Mouse (Mus musculus) kidney, embryonic 14.5 days (tissue): ENCODE data around the gene Iffo2. TPM values are rescaled to one million over a fixed set of nuclear protein-coding genes. Genes with fewer than 3 reads are reported as not detected.

Source experiments
- ATAC-seq: fragments of 200-750 bp; cut with Nextera tagmentation; 2 replicates; pipeline ENCODE4 v1.8.0; 2017; ENCODE audit warnings: moderate number of reproducible peaks, mild to moderate bottlenecking, moderate TSS enrichment, moderate library complexity; ENCODE audit not compliant: low FRiP score, low TSS enrichment
- H3K27ac ChIP-seq: fragments of 300-500 bp; sonication (generic); 2 replicates; pipeline ENCODE4 v1.5.1; 2014; ENCODE audit warnings: low read depth, mild to moderate bottlenecking, low read length, moderate library complexity, mixed read lengths
- H3K27me3 ChIP-seq: fragments of 300-500 bp; sonication (generic); 2 replicates; pipeline ENCODE4 v1.6.1; 2014; ENCODE audit warnings: mild to moderate bottlenecking, low read length; ENCODE audit not compliant: control insufficient read depth, insufficient read depth
- H3K36me3 ChIP-seq: fragments of 300-500 bp; sonication (generic); 2 replicates; pipeline ENCODE4 v1.6.1; 2014; ENCODE audit warnings: low read length, mixed read lengths; ENCODE audit not compliant: control insufficient read depth, insufficient read depth
- H3K4me1 ChIP-seq: fragments of 300-500 bp; sonication (generic); 2 replicates; pipeline ENCODE4 v1.6.1; 2014; ENCODE audit warnings: low read length, mixed read lengths; ENCODE audit not compliant: control insufficient read depth, insufficient read depth
- H3K4me2 ChIP-seq: fragments of 300-500 bp; sonication (generic); replicated peaks from 2 replicates; pipeline ENCODE4 v1.6.1; 2014; ENCODE audit warnings: low read depth, mild to moderate bottlenecking, low read length
- H3K4me3 ChIP-seq: fragments of 300-500 bp; sonication (generic); 2 replicates; pipeline ENCODE4 v1.5.1; 2014; ENCODE audit warnings: mild to moderate bottlenecking, low read length
- H3K9ac ChIP-seq: fragments of 300-500 bp; sonication (generic); 2 replicates; pipeline ENCODE4 v1.6.1; 2014; ENCODE audit warnings: low read depth, mild to moderate bottlenecking, low read length, moderate library complexity
- H3K9me3 ChIP-seq: fragments of 300-500 bp; sonication (generic); 2 replicates; pipeline ENCODE4 v1.6.1; 2016; ENCODE audit warnings: low read length; ENCODE audit not compliant: control insufficient read depth
- WGBS: fragments of 180-500 bp; shearing (Covaris S2); extraction: QIAGEN DNeasy Blood & Tissue Kit; methylation state at CpG from one replicate; pipeline ENCODE4 v1.1.7; 2014; 5-methylcytosine and 5-hydroxymethylcytosine counted together
- polyA plus RNA-seq: library from polyadenylated mRNA; unstranded; fragments of >200 nt; fragmentation: Nextera tagmentation; extraction: Ambion mirVana; gene quantifications from 2 replicates; pipeline ENCODE4 v1.2.1, GENCODE M21; 2014

The Iffo2 gene
- polyA plus RNA-seq, 1 experiment from 2014 or later = 7.1 TPM

GRCm38 (mm10) chr4:139630171-139630570, 99.8 kb downstream of the Iffo2 start:
- no peaks in the 10 kb centered on the region for H3K27me3 ChIP-seq
- ATAC-seq = no peak
- WGBS = 70% methylated on average over 10 of the region's 10 CpGs

GRCm38 (mm10) chr4:139631141-139631540, 100.8 kb downstream of the Iffo2 start:
- H3K4me2 ChIP-seq = no peak overlapping the region
- no peak overlapping the region for H3K9ac ChIP-seq
- 62% methylated on average over 5 of the region's 5 CpGs for WGBS
- no peak overlapping the region for H3K27ac ChIP-seq
- H3K4me1 ChIP-seq = peaks cover 2% of the 10 kb centered on the region; the same call in 1 of the 2 replicates
- ATAC-seq = no peak
- H3K4me3 ChIP-seq = no peak overlapping the region
- no peaks in the 10 kb centered on the region for H3K9me3 ChIP-seq
- no peaks in the 10 kb centered on the region for H3K27me3 ChIP-seq
- peaks cover 4% of the 10 kb centered on the region; the same call in 1 of the 2 replicates for H3K36me3 ChIP-seq

More at GRCm38 (mm10) chr4:139630171-139630570, 99.8 kb downstream of the Iffo2 start:
- Histone ChIP-seq H3K9me3 (no peaks in the 10 kb centered on the region), H3K4me3 (no peak overlapping the region), H3K36me3 (no peaks in the 10 kb centered on the region; the same call in 1 of the 2 replicates), H3K4me1 (peaks cover 2% of the 10 kb centered on the region; the same call in 1 of the 2 replicates), H3K27ac (no peak overlapping the region), H3K9ac (no peak overlapping the region), H3K4me2 (no peak overlapping the region)

DNA sequence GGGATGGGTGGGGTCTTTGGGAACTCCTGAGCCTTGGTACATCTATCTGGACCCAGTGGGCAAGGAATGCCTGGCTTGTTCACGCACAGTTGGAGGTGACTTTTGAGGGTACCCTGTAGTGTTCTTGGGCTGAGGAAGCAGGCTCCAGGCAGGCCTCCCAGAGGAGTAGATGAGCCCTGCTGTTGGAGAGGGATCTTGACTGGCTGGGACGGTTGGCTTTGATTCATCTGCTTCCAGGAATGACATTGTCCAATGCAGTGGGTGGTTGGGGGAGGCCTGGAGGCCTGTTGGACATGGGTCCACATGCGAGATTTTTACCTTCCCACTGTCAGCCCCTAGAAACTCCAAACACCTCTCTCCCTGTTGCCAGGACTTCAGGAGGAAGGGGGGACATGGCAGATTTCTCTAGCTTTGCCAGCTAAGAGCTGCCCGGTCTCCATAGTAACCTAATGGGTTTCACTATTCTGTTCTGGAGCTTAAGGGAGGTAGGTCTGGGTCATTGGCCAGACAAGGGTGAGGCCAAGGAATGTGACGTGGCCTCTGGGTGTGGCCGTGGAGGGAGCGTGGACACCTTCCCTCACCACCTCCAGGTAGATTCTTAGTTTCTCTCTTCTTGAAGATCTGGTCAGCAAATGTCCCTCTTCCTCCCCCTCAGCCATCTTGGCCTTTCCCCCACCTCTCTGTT, 101.4 kb downstream of the Iffo2 start:
- Histone ChIP-seq H3K36me3 (peaks cover 4% of the 10 kb centered on the region; the same call in 1 of the 2 replicates), H3K9me3 (no peaks in the 10 kb centered on the region), H3K27me3 (no peaks in the 10 kb centered on the region), H3K4me2 (no peak overlapping the region), H3K4me1 (peaks cover 2% of the 10 kb centered on the region; the same call in 1 of the 2 replicates), H3K4me3 (no peak overlapping the region), H3K27ac (no peak overlapping the region), H3K9ac (no peak overlapping the region)
- no peak for ATAC-seq
- 93% methylated on average over 7 of the region's 7 CpGs for WGBS

DNA sequence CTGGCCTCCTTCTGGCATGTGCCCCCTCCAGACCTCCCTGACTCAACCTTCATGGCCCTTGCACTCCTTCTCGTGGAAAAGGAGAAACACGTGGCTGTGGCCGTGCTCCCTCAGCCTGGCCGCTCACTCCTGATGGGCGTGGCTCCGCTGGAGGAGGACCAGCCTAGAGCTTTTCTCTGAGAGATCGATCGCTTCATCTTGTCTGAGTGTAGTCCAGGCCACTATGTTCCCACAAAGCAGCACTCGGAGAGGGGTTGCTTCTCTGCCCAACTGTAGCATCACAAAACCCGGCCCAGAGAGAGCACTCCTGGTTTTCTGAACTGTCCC, 101.9 kb downstream of the Iffo2 start:
- Histone ChIP-seq H3K27me3 (0 out of 2 replicates have a peak, but pooled peaks cover 3% of the 10 kb centered on the region), H3K9me3 (no peaks in the 10 kb centered on the region)
- WGBS = 75% methylated on average over 10 of the region's 10 CpGs

DNA sequence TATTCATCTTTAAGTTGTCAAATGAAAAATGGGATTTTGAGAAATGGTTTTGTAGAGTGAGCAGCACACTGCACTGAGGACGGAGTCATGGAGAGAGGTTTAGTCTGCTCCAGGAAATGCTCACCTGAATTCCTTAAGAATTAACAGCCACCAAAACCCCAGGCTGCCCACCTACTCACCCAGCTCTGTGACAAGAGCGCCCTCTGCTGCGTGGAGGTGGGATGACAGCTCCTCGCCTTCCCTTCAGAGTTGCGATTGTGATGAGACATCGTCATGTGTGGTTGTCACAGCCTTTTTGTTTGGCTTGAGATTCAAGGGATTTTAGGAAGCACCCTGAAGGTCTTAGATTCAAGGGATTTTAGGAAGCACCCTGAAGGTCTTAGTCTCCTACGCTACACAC, 106.0 kb downstream of the Iffo2 start:
- H3K36me3 ChIP-seq = peaks cover 7% of the 10 kb centered on the region; the same call in 1 of the 2 replicates
- H3K9me3 ChIP-seq = no peaks in the 10 kb centered on the region
- no peak overlapping the region for H3K9ac ChIP-seq
- H3K4me1 ChIP-seq = peaks cover 30% of the 10 kb centered on the region
- H3K27ac ChIP-seq = no peak overlapping the region
- WGBS = 31% methylated on average over 7 of the region's 7 CpGs
- no peak for ATAC-seq
- no peak overlapping the region for H3K4me2 ChIP-seq
- H3K27me3 ChIP-seq = peaks cover 3% of the 10 kb centered on the region; the same call in 1 of the 2 replicates
- H3K4me3 ChIP-seq = no peak overlapping the region

More for the DNA sequence above, 101.9 kb downstream of the Iffo2 start:
- Histone ChIP-seq H3K4me3 (no peak overlapping the region), H3K36me3 (peaks cover 7% of the 10 kb centered on the region; the same call in 1 of the 2 replicates), H3K4me2 (no peak overlapping the region), H3K9ac (no peak overlapping the region), H3K27ac (no peak overlapping the region), H3K4me1 (peaks cover 2% of the 10 kb centered on the region; the same call in 1 of the 2 replicates)
- ATAC-seq = no peak

GRCm38 (mm10) chr4:139637847-139638246, 107.5 kb downstream of the Iffo2 start:
- no peak overlapping the region for H3K4me2 ChIP-seq
- no peak overlapping the region for H3K9ac ChIP-seq
- no peak for ATAC-seq
- H3K27ac ChIP-seq = no peak overlapping the region
- H3K36me3 ChIP-seq = peaks cover 7% of the 10 kb centered on the region; the same call in 1 of the 2 replicates
- 91% methylated on average over 9 of the region's 9 CpGs for WGBS
- no peak overlapping the region for H3K4me3 ChIP-seq
- H3K9me3 ChIP-seq = no peaks in the 10 kb centered on the region
- peaks cover 44% of the 10 kb centered on the region for H3K4me1 ChIP-seq
- peaks cover 17% of the 10 kb centered on the region for H3K27me3 ChIP-seq

DNA sequence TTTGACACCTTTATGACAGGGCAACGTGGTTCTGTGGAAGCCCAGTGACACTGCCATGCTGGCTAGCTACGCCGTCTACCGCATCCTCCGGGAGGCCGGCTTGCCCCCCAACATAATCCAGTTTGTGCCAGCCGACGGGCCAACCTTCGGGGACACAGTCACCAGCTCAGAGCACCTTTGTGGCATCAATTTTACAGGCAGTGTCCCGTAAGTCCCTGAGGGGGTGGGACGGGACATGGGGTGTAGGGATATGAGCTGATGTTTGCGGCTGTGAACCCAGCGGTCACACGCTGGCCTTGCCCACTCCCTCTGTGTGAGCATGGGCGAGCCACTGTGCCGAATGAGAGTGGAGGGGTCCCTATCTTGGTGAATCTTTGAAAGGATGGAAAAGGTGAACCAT, 108.0 kb downstream of the Iffo2 start:
- no peak overlapping the region for H3K27ac ChIP-seq
- H3K27me3 ChIP-seq = peaks cover 22% of the 10 kb centered on the region
- H3K4me2 ChIP-seq = no peak overlapping the region
- no peaks in the 10 kb centered on the region for H3K9me3 ChIP-seq
- peaks cover 44% of the 10 kb centered on the region for H3K4me1 ChIP-seq
- H3K36me3 ChIP-seq = peaks cover 7% of the 10 kb centered on the region; the same call in 1 of the 2 replicates
- no peak for ATAC-seq
- H3K9ac ChIP-seq = no peak overlapping the region
- no peak overlapping the region for H3K4me3 ChIP-seq
- WGBS = 76% methylated on average over 16 of the region's 16 CpGs

DNA sequence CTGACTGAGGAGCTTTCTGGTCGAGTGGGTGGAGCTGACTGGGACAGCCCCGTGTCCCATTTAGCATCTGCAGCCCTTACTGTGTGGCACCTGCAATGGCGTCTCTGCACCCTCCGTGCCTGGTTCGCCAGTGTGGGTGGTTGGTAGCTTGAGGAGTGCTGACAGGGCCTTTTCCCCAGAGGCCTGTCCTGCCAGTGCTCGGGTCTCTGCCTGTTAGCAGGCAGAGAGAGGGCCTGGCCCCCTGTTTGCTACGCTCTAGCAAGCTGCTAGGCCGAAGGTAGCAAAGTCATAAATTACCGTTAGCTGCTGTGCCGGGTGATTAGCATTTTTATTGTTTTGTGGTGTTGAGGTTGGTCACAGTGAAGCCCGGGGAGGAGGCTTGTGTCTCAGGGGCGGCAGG, 109.5 kb downstream of the Iffo2 start:
- H3K4me1 ChIP-seq = peaks cover 44% of the 10 kb centered on the region
- ATAC-seq = peak; percentile 48
- H3K27me3 ChIP-seq = peaks cover 25% of the 10 kb centered on the region
- peaks cover 11% of the 10 kb centered on the region; the same call in 1 of the 2 replicates for H3K36me3 ChIP-seq
- H3K4me2 ChIP-seq = 0 out of 2 replicates have a peak overlapping the region, but pooled peaks have one; percentile 10
- H3K9me3 ChIP-seq = no peaks in the 10 kb centered on the region
- H3K9ac ChIP-seq = peak overlapping the region; percentile 34; the same call in 1 of the 2 replicates
- 11% methylated on average over 12 of the region's 12 CpGs for WGBS
- H3K4me3 ChIP-seq = no peak overlapping the region
- H3K27ac ChIP-seq = 0 out of 2 replicates have a peak overlapping the region, but pooled peaks have one; percentile 11

GRCm38 (mm10) chr4:139640333-139640732, 110.0 kb downstream of the Iffo2 start:
- H3K27me3 ChIP-seq = peaks cover 25% of the 10 kb centered on the region
- no peak overlapping the region for H3K27ac ChIP-seq
- 0 out of 2 replicates have a peak overlapping the region, but pooled peaks have one; percentile 34 for H3K9ac ChIP-seq
- peaks cover 44% of the 10 kb centered on the region for H3K4me1 ChIP-seq
- H3K4me3 ChIP-seq = no peak overlapping the region
- ATAC-seq = peak; percentile 2; the same call in 1 of the 2 replicates
- H3K36me3 ChIP-seq = peaks cover 15% of the 10 kb centered on the region; the same call in 1 of the 2 replicates
- 0 out of 2 replicates have a peak overlapping the region, but pooled peaks have one; percentile 10 for H3K4me2 ChIP-seq
- H3K9me3 ChIP-seq = no peaks in the 10 kb centered on the region
- 27% methylated on average over 12 of the region's 12 CpGs for WGBS
